Mouse (Mus musculus) thymus, adult 2 months (tissue): ENCODE measurements around the gene Neurl4.

Experiments
- CTCF ChIP-seq: fragments of 200-500 bp; IDR thresholded peaks from 2 replicates; pipeline ENCODE4 v1.5.1; 2012; ENCODE audit warnings: mild to moderate bottlenecking, control low read depth, low read length, moderate library complexity, borderline replicate concordance; ENCODE audit not compliant: control insufficient read depth, poor library complexity, insufficient read depth; ENCODE audit errors: extremely low read depth
- POLR2A ChIP-seq: fragments of 200-500 bp; IDR thresholded peaks from 2 replicates; pipeline ENCODE4 v1.6.1; 2012; ENCODE audit warnings: mild to moderate bottlenecking, low read length, control low read depth, moderate library complexity; ENCODE audit not compliant: control insufficient read depth, poor library complexity, insufficient read depth; ENCODE audit errors: extremely low read depth

GRCm38 (mm10) chr11:69956218-69956617, 55.3 kb downstream of the Neurl4 start:
- no peak for TF ChIP-seq CTCF
- no peak for TF ChIP-seq POLR2A
